Mouse (Mus musculus) G1E (cell line): Measurements from ENCODE around the gene Svbp.

Experiments used
- CTCF ChIP-seq: IDR thresholded peaks from 2 replicates; pipeline ENCODE4 v1.5.1; 2012; ENCODE audit warnings: low read depth, low read length, inconsistent platforms, mixed read lengths
- GATA1 ChIP-seq: IDR thresholded peaks from 2 replicates; pipeline ENCODE4 v1.6.1; 2012; ENCODE audit warnings: borderline replicate concordance, low read length, inconsistent platforms, mixed read lengths
- TAL1 ChIP-seq: conservative IDR thresholded peaks from 2 replicates; pipeline ENCODE4 v1.6.1; 2012; ENCODE audit warnings: low read depth, low read length, inconsistent platforms, mixed read lengths

DNA sequence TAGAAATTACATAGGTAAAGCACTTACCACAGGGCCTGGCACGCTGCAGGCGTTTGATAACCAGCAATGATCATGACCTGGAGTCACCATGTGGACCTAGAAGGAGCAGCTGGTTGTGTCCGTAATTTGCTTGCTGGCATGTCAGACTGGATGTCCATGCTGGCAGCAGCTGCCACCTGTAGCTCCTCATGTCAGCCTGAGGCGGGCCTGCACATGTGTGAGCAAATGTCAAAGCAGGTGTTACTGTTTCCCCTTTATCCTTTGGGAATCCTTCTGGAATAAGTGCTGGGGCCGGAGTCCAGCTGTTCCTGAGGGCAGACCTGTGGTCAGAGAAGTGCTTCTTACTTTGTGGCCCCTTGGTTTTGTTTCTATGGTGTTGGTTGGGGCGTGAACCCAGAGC is 3.0 kb downstream of the Svbp start:
- no peak for TF ChIP-seq CTCF
- no peak for TF ChIP-seq GATA1
- no peak for TF ChIP-seq TAL1
